Mouse (Mus musculus): ENCODE data around the gene Cluap1. TPM values are rescaled to one million over a fixed set of nuclear protein-coding genes. Genes with fewer than 3 reads are reported as not detected.
"Not testable (repeated sequence)": the region's sequence is repeated elsewhere in the genome, so short reads cannot be mapped to it uniquely, and the experiment has no call there.

Cluap1 gene
- polyA plus RNA-seq, 1 experiment from 2014 or later: 15.6 TPM

DNA sequence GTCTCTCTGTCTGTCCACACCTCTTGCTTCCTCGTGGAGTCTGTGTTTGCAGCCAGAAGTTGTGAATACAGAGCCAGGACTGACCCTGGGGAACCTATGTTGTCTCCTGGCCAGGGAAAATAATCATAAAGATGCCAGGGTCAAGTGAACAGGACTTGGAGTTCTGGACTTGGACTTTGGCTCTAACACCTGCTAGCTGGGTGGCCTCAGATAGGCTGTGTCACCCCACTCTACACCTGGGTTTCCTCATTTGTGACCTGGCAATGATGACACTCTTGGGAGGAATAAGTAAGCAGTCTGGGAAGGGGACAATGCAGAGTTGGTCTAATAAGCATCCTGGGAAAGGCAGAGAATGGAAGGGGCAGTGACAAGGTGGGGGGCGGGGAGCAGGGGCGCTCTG, 56.9 kb downstream of the Cluap1 start:
- ATAC-seq (replicated peaks; ENCODE audit: extremely low read depth, insufficient read depth, low FRiP score): no peak
- Histone ChIP-seq H3K4me3 (ENCODE audit: low read length) (no peak overlapping the region), H3K9me3 (replicated peaks; ENCODE audit: control insufficient read depth, low read length) (no peaks in the 10 kb centered on the region), H3K36me3 (ENCODE audit: control insufficient read depth, insufficient read depth) (no peaks in the 10 kb centered on the region), H3K27ac (ENCODE audit: low read length) (no peak overlapping the region), H3K4me1 (ENCODE audit: control insufficient read depth, insufficient read depth, low read length) (no peaks in the 10 kb centered on the region), H3K27me3 (ENCODE audit: control insufficient read depth, insufficient read depth, low read length) (no peaks in the 10 kb centered on the region), H3K4me2 (ENCODE audit: low read depth, low read length) (no peak overlapping the region), H3K9ac (ENCODE audit: low read length) (no peak overlapping the region)
- WGBS: 59% methylated on average over 3 of the region's 3 CpGs

DNA sequence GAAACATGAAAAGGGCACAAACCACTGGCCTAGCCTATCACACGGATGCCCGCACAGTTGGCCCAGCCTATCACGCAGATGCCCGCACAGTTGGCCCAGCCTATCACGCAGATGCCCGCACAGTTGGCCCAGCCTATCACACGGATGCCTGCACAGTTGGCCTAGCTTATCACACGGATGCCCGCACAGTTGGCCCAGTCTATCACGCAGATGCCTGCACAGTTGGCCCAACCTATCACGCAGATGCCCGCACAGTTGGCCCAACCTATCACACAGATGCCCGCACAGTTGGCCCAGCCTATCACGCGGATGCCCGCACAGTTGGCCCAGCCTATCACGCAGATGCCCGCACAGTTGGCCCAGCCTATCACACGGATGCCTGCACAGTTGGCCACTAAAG, 65.9 kb downstream of the Cluap1 start:
- not testable (repeated sequence) for H3K9ac ChIP-seq (ENCODE audit: low read length); H3K27ac ChIP-seq (ENCODE audit: low read length); ATAC-seq (replicated peaks; ENCODE audit: extremely low read depth, insufficient read depth, low FRiP score); H3K4me2 ChIP-seq (ENCODE audit: low read depth, low read length); H3K4me3 ChIP-seq (ENCODE audit: low read length); H3K36me3 ChIP-seq (ENCODE audit: control insufficient read depth, insufficient read depth); H3K9me3 ChIP-seq (replicated peaks; ENCODE audit: control insufficient read depth, low read length); H3K4me1 ChIP-seq (ENCODE audit: control insufficient read depth, insufficient read depth, low read length); H3K27me3 ChIP-seq (ENCODE audit: control insufficient read depth, insufficient read depth, low read length)
- WGBS: 89% methylated on average over 19 of the region's 19 CpGs

DNA sequence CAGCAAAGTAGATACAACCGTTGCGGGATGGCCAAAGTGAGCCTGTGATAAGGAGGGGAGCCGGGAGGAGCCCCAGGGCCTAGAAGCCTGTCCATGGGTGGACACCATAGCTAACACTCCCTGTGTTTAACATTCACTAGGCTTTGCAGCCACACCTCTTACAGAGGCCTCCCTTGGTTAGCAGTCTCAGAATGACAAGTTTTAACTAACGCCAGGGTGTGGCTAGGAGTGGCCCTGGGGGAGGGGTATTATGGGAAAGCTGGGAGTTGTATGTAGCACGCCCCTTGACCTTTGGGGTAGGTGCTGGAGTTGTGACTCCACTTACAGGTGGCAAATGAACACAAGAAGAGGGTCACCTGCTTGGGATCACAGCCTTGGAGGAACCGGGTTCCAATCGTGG, 67.1 kb downstream of the Cluap1 start:
- peaks cover 3% of the 10 kb centered on the region; the same call in 1 of the 2 replicates for H3K4me1 ChIP-seq (ENCODE audit: control insufficient read depth, insufficient read depth, low read length)
- H3K27me3 ChIP-seq (ENCODE audit: control insufficient read depth, insufficient read depth, low read length): no peaks in the 10 kb centered on the region
- no peaks in the 10 kb centered on the region for H3K9me3 ChIP-seq (replicated peaks; ENCODE audit: control insufficient read depth, low read length)
- peak; percentile 12; the same call in 1 of the 2 replicates for ATAC-seq (replicated peaks; ENCODE audit: extremely low read depth, insufficient read depth, low FRiP score)
- H3K4me3 ChIP-seq (ENCODE audit: low read length): peak overlapping the region; percentile 11; the same call in 1 of the 2 replicates
- no peak overlapping the region for H3K9ac ChIP-seq (ENCODE audit: low read length)
- no peak overlapping the region for H3K27ac ChIP-seq (ENCODE audit: low read length)
- H3K36me3 ChIP-seq (ENCODE audit: control insufficient read depth, insufficient read depth): peaks cover 22% of the 10 kb centered on the region
- WGBS: 76% methylated on average over 7 of the region's 7 CpGs
- H3K4me2 ChIP-seq (ENCODE audit: low read depth, low read length): peak overlapping the region; percentile 25; the same call in 1 of the 2 replicates

DNA sequence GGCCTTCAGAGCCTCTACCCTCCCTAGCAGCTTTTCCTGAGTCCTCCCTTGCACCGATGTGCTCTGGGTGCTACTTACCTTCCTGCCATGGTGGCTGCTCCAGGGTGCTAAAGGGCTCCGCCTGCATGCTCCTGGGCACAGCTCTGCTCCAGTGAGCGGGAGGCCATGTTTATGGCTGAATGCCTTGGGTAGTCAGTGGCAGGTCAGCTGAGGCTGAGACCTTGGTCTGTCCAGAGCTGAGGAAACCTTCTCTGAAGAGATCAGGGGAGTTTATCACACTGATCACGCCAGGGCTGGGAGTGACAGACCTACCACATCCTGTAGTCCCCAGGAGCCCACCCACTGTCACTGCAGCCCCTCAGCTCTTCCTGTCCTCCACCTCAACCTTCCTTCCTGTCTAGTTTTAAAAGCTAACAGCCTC, 67.7 kb downstream of the Cluap1 start, which contains the start of gene Nlrc3:
Gene Nlrc3, minus strand, starts transcription at position 382 of the 421 bp plus-strand sequence.
- H3K9ac ChIP-seq (ENCODE audit: low read length): no peak within 1 kb of the TSS
- no peaks in the 10 kb centered on the region for H3K9me3 ChIP-seq (replicated peaks; ENCODE audit: control insufficient read depth, low read length)
- H3K4me2 ChIP-seq (ENCODE audit: low read depth, low read length): peak within 1 kb of the TSS; percentile 25
- H3K4me1 ChIP-seq (ENCODE audit: control insufficient read depth, insufficient read depth, low read length): peaks cover 3% of the 10 kb centered on the region; the same call in 1 of the 2 replicates
- peak within 1 kb of the TSS; percentile 11; the same call in 1 of the 2 replicates for H3K4me3 ChIP-seq (ENCODE audit: low read length)
- 48% methylated on average over 4 of the region's 4 CpGs for WGBS
- H3K27me3 ChIP-seq (ENCODE audit: control insufficient read depth, insufficient read depth, low read length): no peaks in the 10 kb centered on the region
- peak within 1 kb of the TSS; percentile 40 for H3K27ac ChIP-seq (ENCODE audit: low read length)
- ATAC-seq (replicated peaks; ENCODE audit: extremely low read depth, insufficient read depth, low FRiP score): peak; percentile 66
- H3K36me3 ChIP-seq (ENCODE audit: control insufficient read depth, insufficient read depth): peaks cover 27% of the 10 kb centered on the region

DNA sequence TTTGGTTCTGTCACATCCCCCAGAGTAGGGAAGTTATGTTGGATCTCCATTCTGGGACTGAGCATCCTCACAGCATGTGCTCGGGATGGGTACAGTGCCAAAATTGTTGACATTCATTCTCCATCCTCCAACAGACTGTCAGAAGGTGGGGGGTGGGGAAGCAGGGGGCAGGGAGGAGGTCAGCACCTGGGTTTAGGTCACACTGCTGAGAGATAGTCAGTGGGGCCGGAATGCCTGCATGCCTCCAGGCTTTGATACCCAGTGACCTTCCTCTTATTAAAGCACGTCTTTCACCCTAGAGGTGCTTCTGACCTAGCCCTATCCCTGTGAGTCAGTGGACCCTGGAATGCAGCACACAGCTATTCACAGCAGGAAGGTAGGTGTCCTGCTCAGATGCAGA, 68.1 kb downstream of the Cluap1 start:
- Histone ChIP-seq H3K4me2 (ENCODE audit: low read depth, low read length) (no peak overlapping the region; the same call in 1 of the 2 replicates), H3K4me1 (ENCODE audit: control insufficient read depth, insufficient read depth, low read length) (peaks cover 3% of the 10 kb centered on the region; the same call in 1 of the 2 replicates), H3K36me3 (ENCODE audit: control insufficient read depth, insufficient read depth) (peaks cover 29% of the 10 kb centered on the region), H3K9ac (ENCODE audit: low read length) (no peak overlapping the region), H3K4me3 (ENCODE audit: low read length) (no peak overlapping the region), H3K9me3 (replicated peaks; ENCODE audit: control insufficient read depth, low read length) (no peaks in the 10 kb centered on the region), H3K27me3 (ENCODE audit: control insufficient read depth, insufficient read depth, low read length) (no peaks in the 10 kb centered on the region), H3K27ac (ENCODE audit: low read length) (no peak overlapping the region)
- no peak; the same call in 1 of the 2 replicates for ATAC-seq (replicated peaks; ENCODE audit: extremely low read depth, insufficient read depth, low FRiP score)
- 34% methylated on average over 3 of the region's 3 CpGs for WGBS

DNA sequence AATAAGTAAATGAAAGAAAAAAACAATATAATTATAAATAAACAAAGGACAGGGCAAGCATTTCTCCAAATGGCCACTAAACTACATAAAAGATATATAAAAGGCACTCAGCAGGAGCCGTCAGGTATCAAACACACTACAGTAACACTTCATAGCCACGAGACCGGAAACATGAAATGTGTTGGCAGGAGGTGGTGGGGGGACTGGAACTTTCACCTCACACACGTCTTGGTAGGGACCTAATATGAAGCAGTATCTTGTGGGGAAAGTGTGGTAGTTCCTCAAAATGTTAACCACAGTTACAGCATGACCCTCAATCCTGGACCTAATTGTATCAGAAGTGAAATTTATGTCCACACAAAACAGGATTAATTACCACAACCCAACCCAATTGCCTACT, 73.6 kb downstream of the Cluap1 start:
- no peak overlapping the region for H3K4me3 ChIP-seq (ENCODE audit: low read length)
- H3K27ac ChIP-seq (ENCODE audit: low read length): no peak overlapping the region
- H3K4me1 ChIP-seq (ENCODE audit: control insufficient read depth, insufficient read depth, low read length): no peaks in the 10 kb centered on the region
- H3K9me3 ChIP-seq (replicated peaks; ENCODE audit: control insufficient read depth, low read length): no peaks in the 10 kb centered on the region
- H3K9ac ChIP-seq (ENCODE audit: low read length): no peak overlapping the region
- no peak for ATAC-seq (replicated peaks; ENCODE audit: extremely low read depth, insufficient read depth, low FRiP score)
- no peaks in the 10 kb centered on the region for H3K27me3 ChIP-seq (ENCODE audit: control insufficient read depth, insufficient read depth, low read length)
- H3K36me3 ChIP-seq (ENCODE audit: control insufficient read depth, insufficient read depth): peaks cover 60% of the 10 kb centered on the region
- no peak overlapping the region for H3K4me2 ChIP-seq (ENCODE audit: low read depth, low read length)
- 86% methylated on average over 4 of the region's 4 CpGs for WGBS

DNA sequence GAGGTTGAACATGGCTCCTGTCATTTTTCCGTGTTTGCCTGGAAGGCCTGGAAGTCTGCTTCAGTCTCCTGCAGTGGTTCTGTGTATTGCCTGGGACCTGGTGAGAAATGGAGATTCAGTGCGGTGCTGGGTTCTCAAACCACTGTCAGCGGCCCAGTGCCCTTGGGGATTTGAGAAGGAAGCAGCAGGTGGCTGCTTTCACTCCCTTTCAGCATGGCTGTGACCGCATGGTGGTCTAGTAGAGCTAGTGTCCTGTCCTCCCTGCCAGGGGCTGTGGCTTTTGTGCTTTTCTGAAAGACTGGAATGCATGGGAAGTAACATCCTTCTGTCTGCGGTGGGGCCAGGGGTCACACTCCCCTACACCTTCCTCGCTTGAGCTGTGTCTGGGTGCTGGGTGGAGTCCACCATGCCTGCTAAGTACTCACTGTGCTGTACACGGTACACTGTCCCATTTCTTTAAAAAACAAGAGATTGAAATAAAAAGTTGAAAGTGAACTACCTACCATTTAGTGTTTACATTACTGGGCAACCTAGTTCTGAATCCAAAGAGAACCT, 74.6 kb downstream of the Cluap1 start:
- Histone ChIP-seq H3K4me1 (ENCODE audit: control insufficient read depth, insufficient read depth, low read length) (no peaks in the 10 kb centered on the region), H3K9ac (ENCODE audit: low read length) (no peak overlapping the region), H3K27me3 (ENCODE audit: control insufficient read depth, insufficient read depth, low read length) (no peaks in the 10 kb centered on the region), H3K36me3 (ENCODE audit: control insufficient read depth, insufficient read depth) (peaks cover 65% of the 10 kb centered on the region), H3K4me2 (ENCODE audit: low read depth, low read length) (no peak overlapping the region), H3K9me3 (replicated peaks; ENCODE audit: control insufficient read depth, low read length) (no peaks in the 10 kb centered on the region), H3K4me3 (ENCODE audit: low read length) (no peak overlapping the region), H3K27ac (ENCODE audit: low read length) (no peak overlapping the region)
- WGBS: 71% methylated on average over 7 of the region's 7 CpGs
- ATAC-seq (replicated peaks; ENCODE audit: extremely low read depth, insufficient read depth, low FRiP score): no peak

DNA sequence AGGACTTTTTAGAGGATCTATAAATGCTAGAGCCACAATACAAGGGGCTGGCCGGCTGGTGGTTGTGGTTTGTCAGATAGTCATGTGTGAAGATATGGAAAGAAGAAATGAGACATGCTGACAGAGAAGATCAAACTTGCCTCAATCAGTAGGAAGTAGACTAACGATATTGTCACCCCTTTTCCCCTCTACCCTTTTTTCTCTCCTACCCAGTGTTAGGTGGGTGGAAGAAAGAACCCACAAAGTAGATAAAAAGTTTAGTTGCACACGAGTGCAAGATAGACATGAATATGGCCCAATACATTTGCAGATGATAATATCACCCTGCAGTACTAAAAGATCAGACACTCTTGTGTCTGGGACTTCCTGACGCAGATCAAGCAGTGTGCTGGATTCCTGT, 79.8 kb downstream of the Cluap1 start:
- Histone ChIP-seq H3K4me1 (ENCODE audit: control insufficient read depth, insufficient read depth, low read length) (no peaks in the 10 kb centered on the region), H3K36me3 (ENCODE audit: control insufficient read depth, insufficient read depth) (peaks cover 66% of the 10 kb centered on the region), H3K4me3 (ENCODE audit: low read length) (no peak overlapping the region), H3K9ac (ENCODE audit: low read length) (no peak overlapping the region), H3K27ac (ENCODE audit: low read length) (no peak overlapping the region), H3K4me2 (ENCODE audit: low read depth, low read length) (no peak overlapping the region), H3K27me3 (ENCODE audit: control insufficient read depth, insufficient read depth, low read length) (no peaks in the 10 kb centered on the region), H3K9me3 (replicated peaks; ENCODE audit: control insufficient read depth, low read length) (no peaks in the 10 kb centered on the region)
- 80% methylated on average over 4 of the region's 4 CpGs for WGBS
- ATAC-seq (replicated peaks; ENCODE audit: extremely low read depth, insufficient read depth, low FRiP score): no peak

All from heart, embryonic 16.5 days (tissue).